Mouse (Mus musculus) megakaryocyte, embryonic 14.5 days (primary cell): Measurements from ENCODE around the gene Ghr.

Source experiments
- FLI1 ChIP-seq: IDR thresholded peaks from 2 replicates; pipeline ENCODE4 v1.6.1; 2012; ENCODE audit warnings: low read length, inconsistent platforms, mixed read lengths
- GATA1 ChIP-seq: IDR thresholded peaks from 3 replicates; pipeline ENCODE4 v1.6.1; 2012; ENCODE audit warnings: mixed read lengths, low read length, inconsistent platforms, borderline replicate concordance

DNA sequence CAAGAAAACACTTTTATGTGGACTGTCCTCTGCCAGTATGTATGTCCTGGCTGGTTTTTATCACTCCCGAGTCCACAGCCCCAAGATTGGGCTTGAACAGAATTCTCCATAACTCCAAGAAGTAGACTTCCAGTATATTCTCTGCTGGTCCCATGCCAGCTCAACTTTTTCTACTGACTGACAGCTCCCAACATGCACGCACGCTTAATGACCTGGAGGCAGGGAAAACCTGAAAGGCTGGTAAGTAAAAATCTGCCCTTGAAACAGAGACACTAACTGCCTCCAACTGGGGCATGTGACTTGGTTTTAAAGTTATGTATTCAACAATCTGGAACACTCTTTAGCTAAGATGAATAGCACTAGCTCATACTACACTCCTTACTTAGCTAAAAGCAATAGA lies 81.6 kb downstream of the Ghr start:
- TF ChIP-seq GATA1 (no peak), FLI1 (no peak)
